Mouse (Mus musculus) adrenal gland, adult 8-10 months (tissue): ENCODE data around the gene Dcx. TPM values are rescaled to one million over a fixed set of nuclear protein-coding genes. Genes with fewer than 3 reads are reported as not detected.

Experiments
- DNase-seq: peaks from one replicate; pipeline ENCODE4 v3.0.0; 2022
- microRNA-seq, 2 experiments: library from miRNA; unstranded; fragments of <30 nt; microRNA quantifications; one replicate each; pipeline ENCODE4 v1.2.0; 2022
- total RNA-seq, 4 experiments: library from RNA; stranded (reverse); gene quantifications; 2 replicates each; pipeline ENCODE4 v1.2.4; 2022

The Dcx gene
- total RNA-seq, 4 experiments from 2014 or later = 0.35 to 1.1 (median 0.82) TPM

DNA sequence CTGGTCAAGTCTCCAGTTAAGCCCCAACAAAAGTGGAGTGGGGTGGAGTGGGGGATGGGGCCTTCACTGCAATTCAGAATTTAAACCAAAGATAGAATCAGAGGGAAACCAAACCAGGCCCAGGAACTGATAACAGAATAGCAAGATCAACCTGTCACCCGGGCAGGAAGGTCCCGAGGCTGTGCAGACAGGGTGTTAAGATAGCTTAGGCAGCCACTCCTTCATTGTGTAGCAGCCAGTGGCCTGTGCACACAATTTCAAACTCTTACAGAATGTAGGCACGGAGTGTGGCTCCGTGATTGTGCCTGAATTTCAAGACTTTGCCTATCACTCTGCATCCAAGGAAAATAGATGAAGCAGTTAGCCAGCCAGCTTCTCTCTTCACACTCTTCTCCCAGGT, 106.6 kb downstream of the Dcx start:
- DNase-seq = no peak

DNA sequence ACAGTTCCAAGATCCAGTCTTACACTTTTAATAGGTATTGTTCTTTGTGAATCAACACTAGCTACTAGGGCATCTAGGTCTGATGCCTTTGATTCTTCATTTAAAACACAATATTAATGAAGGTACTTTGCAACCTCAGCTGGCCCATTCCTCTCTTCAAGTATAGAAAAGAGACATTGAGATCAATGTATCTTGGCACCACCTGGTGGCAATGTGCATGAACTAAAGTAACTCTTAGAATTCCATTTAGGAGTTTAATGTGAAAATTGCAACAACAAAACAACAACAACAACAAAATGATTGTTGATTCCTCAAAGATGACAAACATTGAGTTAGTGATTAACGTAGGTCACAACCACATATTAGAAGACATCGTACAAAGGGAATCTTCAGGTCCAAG, 114.2 kb downstream of the Dcx start:
- DNase-seq = no peak

DNA sequence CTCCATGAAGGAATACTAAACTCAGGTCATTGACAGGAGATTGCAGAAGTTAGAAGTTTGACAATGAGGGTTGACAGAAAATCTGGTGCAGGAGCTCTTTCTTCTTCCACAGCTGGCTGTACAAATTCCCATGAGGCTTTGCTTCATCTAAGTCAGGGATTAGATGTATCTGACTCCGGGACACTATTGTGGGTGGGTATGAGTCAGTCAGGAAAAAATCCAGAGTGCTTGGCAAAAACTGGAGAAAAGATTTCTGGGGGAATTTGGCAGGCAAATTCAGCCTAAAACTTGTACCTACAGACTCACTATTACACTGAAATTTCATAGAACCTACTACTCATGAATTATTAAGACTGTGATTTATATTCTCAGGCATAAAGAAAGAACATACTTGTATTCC, 117.2 kb downstream of the Dcx start:
- no peak for DNase-seq

Small RNA genes lying within 50 kb of the gene (microRNA-seq; reads per million reads assigned to microRNA genes)
- gene Gm47298 = 0 reads per million in 2 experiments

Other genes with a start within 250 kb of the Dcx start
- gene Capn6, start 105.9 kb downstream of the Dcx start, total RNA-seq = under 1 TPM; 0.07 to 0.30 (median 0.24) TPM
- gene A730046J19Rik, start 220.4 kb upstream of the Dcx start, total RNA-seq = 10 to 100 TPM in 1 of 4 experiments, 1 to 10 TPM in 3; 7.4 to 10.3 (median 9.0) TPM